In genomic region chr2:70779634-70780033, GRCm38 (mm10) we compare ENCODE assay signal across 8 mouse cellular contexts. TPM values are rescaled to one million over a fixed set of nuclear protein-coding genes. Genes with fewer than 3 reads are reported as not detected.
DNase-seq lines count a peak whose midpoint lies in the region; ATAC-seq and TF ChIP-seq lines count a peak whose summit lies in the region.

No protein-coding gene starts in this region.

- peak; percentile 89 for TF ChIP-seq CTCF in left cerebral cortex, adult 2 months (IDR thresholded peaks at IDR 0.05)

- H3K9me3 ChIP-seq in midbrain, embryonic 15.5 days = no peaks in the 10 kb centered on the region

- peaks cover 5% of the 10 kb centered on the region; the same call in 1 of the 2 replicates for H3K4me1 ChIP-seq in midbrain, embryonic 15.5 days

- H3K4me2 ChIP-seq in midbrain, embryonic 15.5 days = no peak overlapping the region

- H3K4me3 ChIP-seq in left cerebral cortex, adult 2 months = no peak overlapping the region
- H3K4me3 ChIP-seq in midbrain, embryonic 15.5 days = no peak overlapping the region

- intact Hi-C loops in left cerebral cortex, adult 2 months (cut with DNase I) = loop anchor here (1.0 to 2.0 kb wide), 2 partner anchors 45 to 259 kb away; no protein-coding TSS in a partner anchor
- intact Hi-C loops in heart, postnatal 10 days (cut with DNase I) = loop anchor here (1.0 kb wide), 2 partner anchors 45 to 260 kb away; no protein-coding TSS in a partner anchor

- WGBS in midbrain, embryonic 15.5 days = 98% methylated on average over 1 of the region's 1 CpGs

- H3K36me3 ChIP-seq in midbrain, embryonic 15.5 days (replicated peaks) = no peaks in the 10 kb centered on the region

- no peak overlapping the region for H3K27ac ChIP-seq in left cerebral cortex, adult 2 months
- H3K27ac ChIP-seq in midbrain, embryonic 15.5 days = no peak overlapping the region

- peak; percentile 24 for DNase-seq in embryo, embryonic 10 days (ENCODE audit: low spot score)
- no peak for DNase-seq in embryo, embryonic 9.5 days (ENCODE audit: extremely low spot score)
- DNase-seq in left cerebral cortex, adult 2 months (ENCODE audit: extremely low spot score in 1 of 2, low spot score in 2 of 2) = no peak
- no peak for DNase-seq in left cerebral cortex, adult 8-10 months (ENCODE audit: low spot score in 2 of 2)
- peak; percentile 57 for DNase-seq in T-cell, adult 2 months (ENCODE audit: low spot score)
- DNase-seq in heart, postnatal 10 days = peak; percentile 57 to 71
- peak; percentile 25 for DNase-seq in retina, postnatal 7 days (ENCODE audit: low read depth, low spot score)

- no peaks in the 10 kb centered on the region for H3K27me3 ChIP-seq in midbrain, embryonic 15.5 days (replicated peaks)

- no peak for ATAC-seq in midbrain, embryonic 15.5 days (replicated peaks)

- H3K9ac ChIP-seq in midbrain, embryonic 15.5 days = no peak overlapping the region

RNA-seq across cellular contexts. Expression of gene Tlk1, which starts 45.9 kb away (rescaled TPM):
- total RNA-seq in left cerebral cortex, adult 2 months (2021) = 10 to 100 TPM; 81.1 to 83.4 TPM
- 100 to 1,000 TPM in 1 of 4 experiments, 10 to 100 TPM in 3; 90.1 to 104 (median 97.0) TPM for total RNA-seq in left cerebral cortex, adult 8-10 months (2022)
- total RNA-seq in heart, postnatal 10 days (2021) = 10 to 100 TPM; 45.9 to 47.3 TPM
- 25.3 and 27.1 TPM in 2 replicates for polyA plus RNA-seq in midbrain, embryonic 15.5 days (2015; fragmentation: Nextera tagmentation; extraction: Ambion mirVana)

Comparison
In these comparisons a context has a peak if more than half of its experiments do, and no peak if none do; other contexts are left out.
1. DNase-seq: peak in embryo, embryonic 10 days (single experiment), T-cell, adult 2 months (single experiment), heart, postnatal 10 days (2 of 2) and retina, postnatal 7 days (single experiment); none in embryo, embryonic 9.5 days (single experiment), left cerebral cortex, adult 2 months (0 of 2) and left cerebral cortex, adult 8-10 months (0 of 2).